Mouse (Mus musculus) retina, adult 2 months (tissue): ENCODE measurements around the gene Olfr1441.

ENCODE experiments used
- DNase-seq: peaks from one replicate; pipeline ENCODE4 v3.0.0-alpha.2; 2012; ENCODE audit warnings: low read depth, low spot score

Olfr1441 gene

GRCm38 (mm10) chr19:12417361-12417760 is at the start of gene Olfr1441:
TSS of gene Olfr1441 (plus strand) at chr19:12417433.
- DNase-seq = no peak

- DNase-seq = no peak
Observed at GRCm38 (mm10) chr19:12373004-12373403, 44.2 kb upstream of the Olfr1441 start.

- DNase-seq = no peak
Observed at GRCm38 (mm10) chr19:12374465-12375025, 42.7 kb upstream of the Olfr1441 start.

GRCm38 (mm10) chr19:12386979-12387378 is 30.3 kb upstream of the Olfr1441 start, which contains the start of gene Olfr1440:
TSS of gene Olfr1440 (plus strand) at chr19:12387279.
- DNase-seq = no peak

GRCm38 (mm10) chr19:12413737-12414136 is 3.5 kb upstream of the Olfr1441 start:
- DNase-seq = no peak

GRCm38 (mm10) chr19:12418312-12418711 is 1.1 kb downstream of the Olfr1441 start:
- no peak for DNase-seq

GRCm38 (mm10) chr19:12420555-12420954 is 3.3 kb downstream of the Olfr1441 start:
- DNase-seq = no peak

GRCm38 (mm10) chr19:12421680-12422079 is 4.4 kb downstream of the Olfr1441 start:
- DNase-seq = no peak

- DNase-seq = no peak
Observed at GRCm38 (mm10) chr19:12427101-12427500, 9.9 kb downstream of the Olfr1441 start.

GRCm38 (mm10) chr19:12427605-12428004 is 10.4 kb downstream of the Olfr1441 start, which contains the start of gene Pfpl:
TSS of gene Pfpl (plus strand) at chr19:12427905.
- DNase-seq = no peak

GRCm38 (mm10) chr19:12433033-12433432 is 15.8 kb downstream of the Olfr1441 start:
- DNase-seq = peak; percentile 8

GRCm38 (mm10) chr19:12435011-12435416 is 17.8 kb downstream of the Olfr1441 start:
- no peak for DNase-seq

GRCm38 (mm10) chr19:12435750-12436524 is 18.7 kb downstream of the Olfr1441 start:
- DNase-seq = no peak

GRCm38 (mm10) chr19:12439581-12439980 is 22.3 kb downstream of the Olfr1441 start:
- DNase-seq = no peak

- no peak for DNase-seq
Observed at GRCm38 (mm10) chr19:12440103-12440725, 23.0 kb downstream of the Olfr1441 start.

GRCm38 (mm10) chr19:12442560-12442959 is 25.3 kb downstream of the Olfr1441 start:
- DNase-seq = no peak

- DNase-seq = no peak
Observed at GRCm38 (mm10) chr19:12445014-12445413, 27.8 kb downstream of the Olfr1441 start.

- no peak for DNase-seq
Observed at GRCm38 (mm10) chr19:12457401-12458066, 40.3 kb downstream of the Olfr1441 start.

GRCm38 (mm10) chr19:12459516-12459915 is 42.3 kb downstream of the Olfr1441 start:
- DNase-seq = no peak

GRCm38 (mm10) chr19:12460282-12461249 is 43.3 kb downstream of the Olfr1441 start, which contains the start of gene Mpeg1:
TSS of gene Mpeg1 (plus strand) at chr19:12460779.
- DNase-seq = no peak
